Mouse (Mus musculus) stomach, postnatal 0 days (tissue): Measurements from ENCODE around the gene Map2k2. TPM values are rescaled to one million over a fixed set of nuclear protein-coding genes. Genes with fewer than 3 reads are reported as not detected.
A peak's percentile ranks its signal among the peaks of the same experiment; 100 is the strongest.

Source experiments
- ATAC-seq: fragments of 200-750 bp; cut with Nextera tagmentation; 2 replicates; pipeline ENCODE4 v1.8.0; 2017; ENCODE audit not compliant: low FRiP score, low TSS enrichment
- DNase-seq: peaks from one replicate; pipeline ENCODE4 v3.0.0-alpha.2; 2016; ENCODE audit warnings: low spot score
- H3K27ac ChIP-seq: fragments of 300-500 bp; sonication (generic); replicated peaks from 2 replicates; pipeline ENCODE4 v1.5.1; 2014; ENCODE audit warnings: mild to moderate bottlenecking, control low read depth
- H3K27me3 ChIP-seq: fragments of 300-500 bp; sonication (generic); 2 replicates; pipeline ENCODE4 v1.6.1; 2014; ENCODE audit warnings: low read length; ENCODE audit not compliant: control insufficient read depth, insufficient read depth
- H3K36me3 ChIP-seq: fragments of 300-500 bp; sonication (generic); 2 replicates; pipeline ENCODE4 v1.6.1; 2014; ENCODE audit warnings: low read length, mixed read lengths; ENCODE audit not compliant: control insufficient read depth, insufficient read depth
- H3K4me1 ChIP-seq: fragments of 300-500 bp; sonication (generic); replicated peaks from 2 replicates; pipeline ENCODE4 v1.6.1; 2014; ENCODE audit warnings: antibody characterized with exemption; ENCODE audit not compliant: control insufficient read depth, insufficient read depth
- H3K4me2 ChIP-seq: fragments of 300-500 bp; sonication (generic); replicated peaks from 2 replicates; pipeline ENCODE4 v1.6.1; 2014; ENCODE audit warnings: low read depth, mild to moderate bottlenecking, control low read depth, moderate library complexity
- H3K4me3 ChIP-seq: fragments of 300-500 bp; sonication (generic); 2 replicates; pipeline ENCODE4 v1.5.1; 2014; ENCODE audit warnings: low read depth, low read length, control low read depth
- H3K9ac ChIP-seq: fragments of 300-500 bp; sonication (generic); 2 replicates; pipeline ENCODE4 v1.6.1; 2014; ENCODE audit warnings: mild to moderate bottlenecking, low read length, control low read depth, mixed read lengths
- H3K9me3 ChIP-seq: fragments of 300-500 bp; sonication (generic); 2 replicates; pipeline ENCODE4 v1.6.1; 2016; ENCODE audit warnings: low read length; ENCODE audit not compliant: control insufficient read depth
- CTCF ChIP-seq: IDR thresholded peaks from 2 replicates; pipeline ENCODE4 v1.5.1; 2016; ENCODE audit warnings: antibody characterized with exemption, low read depth, mild to moderate bottlenecking, moderate library complexity
- EP300 ChIP-seq: optimal IDR thresholded peaks from 2 replicates; pipeline ENCODE3; 2016; ENCODE audit warnings: antibody characterized with exemption
- WGBS: fragments of 180-500 bp; shearing (Covaris S2); extraction: QIAGEN DNeasy Blood & Tissue Kit; methylation state at CpG from one replicate; pipeline ENCODE4 v1.1.7; 2014; 5-methylcytosine and 5-hydroxymethylcytosine counted together
- polyA plus RNA-seq: library from polyadenylated mRNA; unstranded; fragments of >200 nt; fragmentation: Nextera tagmentation; extraction: Ambion mirVana; gene quantifications from 2 replicates; pipeline ENCODE4 v1.2.1, GENCODE M21; 2015

Gene Map2k2
- polyA plus RNA-seq, 1 experiment from 2014 or later: 135 TPM

DNA sequence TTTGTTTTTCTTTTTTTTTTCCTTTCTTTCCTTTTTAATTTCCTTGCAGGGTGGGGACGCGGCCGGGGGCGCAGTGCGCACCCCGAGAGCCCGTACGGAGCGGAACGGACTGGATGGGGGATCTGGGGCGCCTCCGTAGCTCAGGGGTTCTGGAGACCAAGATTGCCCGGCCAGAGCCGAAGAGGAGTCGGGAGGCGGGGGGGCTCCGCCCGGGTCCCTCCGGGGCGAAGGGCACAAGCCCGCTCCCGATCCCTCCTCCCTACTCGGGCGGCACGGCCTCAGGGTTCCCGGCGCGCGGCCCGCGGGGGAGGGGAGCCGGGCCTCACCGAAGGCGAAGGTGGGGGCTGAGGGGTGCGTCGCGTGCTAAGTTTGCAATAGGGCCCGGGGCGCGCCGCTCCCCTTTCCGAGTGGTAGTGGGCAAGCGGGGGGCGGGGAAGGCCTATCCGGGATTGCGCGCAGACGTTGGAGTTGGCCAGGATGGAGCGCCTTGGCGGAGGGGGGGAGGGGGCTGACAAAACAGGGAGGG is 31.1 kb downstream of the Map2k2 start:
- H3K4me1 ChIP-seq: peaks cover 10% of the 10 kb centered on the region
- DNase-seq (peak; percentile 86), ATAC-seq (peak; percentile 31)
- H3K27ac ChIP-seq: peak overlapping the region; percentile 99
- H3K27me3 ChIP-seq: no peaks in the 10 kb centered on the region
- H3K4me3 ChIP-seq: peak overlapping the region; percentile 98
- no peaks in the 10 kb centered on the region for H3K9me3 ChIP-seq
- no peaks in the 10 kb centered on the region for H3K36me3 ChIP-seq
- TF ChIP-seq CTCF (no peak), EP300 (no peak)
- H3K4me2 ChIP-seq: peak overlapping the region; percentile 97
- H3K9ac ChIP-seq: peak overlapping the region; percentile 98
- WGBS: under 1% methylated on average over 28 of the region's 50 CpGs

DNA sequence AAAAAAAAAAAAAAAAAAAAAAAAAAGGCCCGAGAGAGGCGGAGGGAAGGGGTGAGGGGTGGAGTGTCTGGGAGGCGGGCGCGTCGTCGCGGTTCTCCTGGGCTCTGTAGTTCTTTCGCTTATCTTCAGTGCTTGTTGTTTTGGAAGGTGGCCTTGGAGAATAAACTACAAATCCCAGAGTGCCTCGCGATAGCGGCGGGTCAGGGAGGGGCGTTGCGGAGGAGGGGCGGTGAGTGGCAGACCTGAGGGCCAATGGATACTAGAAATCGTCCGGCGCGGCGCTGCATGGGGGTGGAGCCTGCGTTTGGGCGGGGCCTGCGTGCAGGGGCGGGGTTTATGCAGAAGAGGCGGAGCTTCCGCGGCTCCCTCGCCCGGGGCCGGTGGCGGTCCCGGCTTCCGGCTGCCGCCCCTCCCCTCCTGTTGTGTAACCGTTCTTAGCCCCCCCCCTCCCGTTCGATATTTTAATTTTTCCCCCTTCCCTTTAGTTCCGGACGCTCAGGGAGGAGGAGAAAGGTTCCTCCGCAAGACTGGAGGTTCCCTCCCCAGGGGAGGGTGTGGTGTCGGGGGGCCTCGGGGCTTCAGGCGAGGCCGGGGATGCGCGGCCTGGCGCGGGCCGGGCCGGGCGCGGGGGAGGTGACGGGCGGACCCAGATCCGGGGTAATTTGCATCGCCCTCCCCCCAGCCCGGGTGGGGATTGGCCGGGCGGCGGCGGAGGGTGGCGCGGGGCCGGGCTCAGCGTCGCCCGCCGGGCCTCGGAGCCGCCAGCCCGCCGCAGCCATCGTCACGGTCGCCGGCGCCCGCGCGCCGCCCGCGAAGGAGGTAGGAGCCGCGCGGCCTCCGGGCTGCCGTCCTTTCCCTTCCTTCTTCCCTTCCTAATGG is 31.8 kb downstream of the Map2k2 start:
- TF ChIP-seq EP300: no peak
- no peak for TF ChIP-seq CTCF
- peak overlapping the region; percentile 98 for H3K9ac ChIP-seq
- peak overlapping the region; percentile 97 for H3K4me2 ChIP-seq
- under 1% methylated on average over 49 of the region's 89 CpGs for WGBS
- ATAC-seq: peak; percentile 87
- H3K27me3 ChIP-seq: no peaks in the 10 kb centered on the region
- peak; percentile 99 for DNase-seq
- no peaks in the 10 kb centered on the region for H3K36me3 ChIP-seq
- H3K27ac ChIP-seq: peak overlapping the region; percentile 99
- peaks cover 10% of the 10 kb centered on the region for H3K4me1 ChIP-seq
- peak overlapping the region; percentile 98 for H3K4me3 ChIP-seq
- H3K9me3 ChIP-seq: no peaks in the 10 kb centered on the region

DNA sequence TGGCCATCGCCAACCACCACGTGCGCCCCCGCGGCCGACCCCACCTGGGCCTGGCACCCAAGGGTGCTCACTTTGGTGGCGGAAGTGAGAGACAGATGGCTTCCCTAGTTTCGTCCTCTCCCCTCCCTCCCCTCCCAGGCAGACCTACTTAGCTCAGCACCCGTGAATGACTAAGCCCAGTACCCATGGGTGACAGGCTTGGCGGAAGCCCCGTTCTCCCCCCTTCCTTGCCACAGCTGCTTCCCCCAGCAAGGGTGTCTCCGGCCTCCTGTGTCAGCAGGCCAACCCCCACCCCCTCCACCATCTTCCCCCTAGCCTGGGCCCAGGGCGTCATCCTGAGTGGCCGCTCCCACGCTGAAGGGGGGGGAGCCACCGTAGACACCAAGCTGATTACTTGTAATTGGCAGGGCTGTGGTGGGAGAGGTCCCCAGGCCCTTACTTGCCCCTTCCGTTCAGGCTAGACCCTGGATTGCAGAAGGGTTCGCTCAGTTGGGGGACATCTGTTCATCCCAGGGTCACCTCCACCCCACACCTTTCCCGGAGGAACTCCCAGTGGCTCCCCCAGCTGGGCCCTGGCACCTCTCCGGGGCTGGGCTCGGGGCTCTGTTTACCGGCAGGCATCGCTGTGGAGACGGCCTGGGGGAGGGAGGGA is 32.5 kb downstream of the Map2k2 start:
- peak; percentile 71 for DNase-seq
- Histone ChIP-seq H3K4me1 (peaks cover 14% of the 10 kb centered on the region), H3K27ac (peak overlapping the region; percentile 96), H3K4me3 (peak overlapping the region; percentile 98), H3K4me2 (peak overlapping the region; percentile 91), H3K9me3 (no peaks in the 10 kb centered on the region), H3K36me3 (no peaks in the 10 kb centered on the region), H3K27me3 (no peaks in the 10 kb centered on the region), H3K9ac (peak overlapping the region; percentile 87)
- no peak for ATAC-seq
- WGBS: under 1% methylated on average over 24 of the region's 24 CpGs
- TF ChIP-seq EP300 (no peak), CTCF (peak; percentile 29; the same call in 1 of the 2 replicates)

DNA sequence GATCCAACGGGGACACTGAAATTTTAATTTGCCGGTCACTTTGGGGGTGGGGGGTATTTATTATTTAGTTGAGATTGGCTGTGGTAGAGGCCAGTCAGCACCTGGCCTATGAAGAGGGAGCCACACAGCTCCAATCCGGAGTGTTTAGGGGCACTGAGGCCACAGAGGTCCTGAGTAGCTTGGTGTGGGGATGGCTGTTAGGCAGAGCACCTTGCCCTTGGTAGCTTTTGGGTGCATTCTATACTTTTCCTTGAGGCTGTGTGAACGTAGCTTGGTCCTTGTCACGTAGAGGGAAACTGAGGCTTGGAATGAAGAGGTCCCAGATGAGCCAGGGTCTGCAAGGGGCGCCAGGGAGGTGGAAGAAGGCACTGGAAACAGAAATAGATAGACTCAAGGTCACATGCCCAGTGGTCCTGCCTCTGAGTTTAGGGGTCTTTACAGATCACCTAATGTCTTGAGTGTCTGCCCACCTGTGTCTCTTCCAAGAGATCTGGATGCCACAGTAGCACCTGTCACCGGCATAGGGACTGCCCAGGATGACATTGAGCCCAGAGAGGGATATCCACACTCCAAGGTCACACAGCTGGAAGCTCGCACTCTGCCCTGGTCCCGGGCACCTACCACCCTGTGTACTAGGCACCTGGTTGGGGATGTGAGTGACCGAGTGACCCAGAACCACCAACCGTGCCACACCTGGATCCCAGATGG is 33.3 kb downstream of the Map2k2 start:
- Histone ChIP-seq H3K36me3 (peaks cover 4% of the 10 kb centered on the region; the same call in 1 of the 2 replicates), H3K27ac (peak overlapping the region; percentile 96), H3K27me3 (no peaks in the 10 kb centered on the region), H3K4me1 (peaks cover 14% of the 10 kb centered on the region), H3K9ac (peak overlapping the region; percentile 87), H3K4me3 (peak overlapping the region; percentile 98), H3K9me3 (no peaks in the 10 kb centered on the region), H3K4me2 (peak overlapping the region; percentile 91)
- WGBS: 42% methylated on average over 11 of the region's 11 CpGs
- DNase-seq: no peak
- TF ChIP-seq CTCF (no peak), EP300 (no peak)
- ATAC-seq: no peak

DNA sequence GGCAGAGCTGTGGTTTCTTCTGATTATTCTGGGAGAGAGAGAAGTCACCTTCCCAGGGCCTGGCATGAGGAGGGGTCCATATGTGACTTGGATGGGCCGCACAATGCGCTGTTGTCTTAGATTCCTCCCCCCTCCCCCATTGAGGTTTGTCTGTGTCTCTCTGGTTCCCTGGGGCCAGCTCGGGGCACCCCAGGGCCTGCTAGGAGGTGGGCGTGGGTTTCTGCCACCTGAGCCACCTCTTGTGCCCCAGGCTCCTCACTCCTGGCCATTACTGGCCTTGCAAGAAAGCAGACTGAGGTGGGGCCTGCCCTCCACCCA is 33.8 kb downstream of the Map2k2 start:
- ATAC-seq (no peak), DNase-seq (no peak)
- H3K9ac ChIP-seq: peak overlapping the region; percentile 87
- peak overlapping the region; percentile 98 for H3K4me3 ChIP-seq
- H3K4me1 ChIP-seq: peaks cover 14% of the 10 kb centered on the region
- H3K4me2 ChIP-seq: peak overlapping the region; percentile 91
- H3K27ac ChIP-seq: peak overlapping the region; percentile 96
- TF ChIP-seq CTCF (no peak), EP300 (no peak)
- no peaks in the 10 kb centered on the region for H3K9me3 ChIP-seq
- H3K36me3 ChIP-seq: peaks cover 9% of the 10 kb centered on the region
- WGBS: 57% methylated on average over 4 of the region's 4 CpGs
- no peaks in the 10 kb centered on the region for H3K27me3 ChIP-seq
